Mouse (Mus musculus) testis, postnatal 14 days (tissue): ENCODE measurements at regions not wholly inside any gene's neighbourhood (a gene's known extent, or its start where the extent isn't known, plus 50 kb on each side); places are given as distances from the start of the nearest gene placed in this dataset.

ENCODE experiments used
- DNase-seq: peaks from one replicate; pipeline ENCODE4 v3.0.0; 2021; ENCODE audit warnings: low spot score

- no peak for DNase-seq
These were observed 63.6 kb downstream of the 4930564D02Rik start for GRCm38 (mm10) chr3:105130228-105130627.

- no peak for DNase-seq
These were observed 64.4 kb downstream of the 4930564D02Rik start for GRCm38 (mm10) chr3:105131053-105131452.

- no peak for DNase-seq
These were observed 66.4 kb downstream of the 4930564D02Rik start for GRCm38 (mm10) chr3:105133011-105133410.

GRCm38 (mm10) chr3:105141170-105141971, 74.7 kb downstream of the 4930564D02Rik start:
- DNase-seq, result no peak

- no peak for DNase-seq
These were observed 76.0 kb downstream of the 4930564D02Rik start for GRCm38 (mm10) chr3:105142631-105143030.

- peak; percentile 51 for DNase-seq
These were observed 85.0 kb downstream of the 4930564D02Rik start for GRCm38 (mm10) chr3:105151475-105152157.

- DNase-seq, result no peak
These were observed 85.5 kb downstream of the 4930564D02Rik start for GRCm38 (mm10) chr3:105152158-105152541.

- no peak for DNase-seq
These were observed 91.7 kb downstream of the 4930564D02Rik start for GRCm38 (mm10) chr3:105158376-105158775.

- DNase-seq, result peak; percentile 33
These were observed 98.7 kb downstream of the 4930564D02Rik start for GRCm38 (mm10) chr3:105165355-105165754.

GRCm38 (mm10) chr3:105169117-105169516, 102.5 kb downstream of the 4930564D02Rik start:
- DNase-seq, result no peak

- DNase-seq, result no peak
These were observed 104.9 kb downstream of the 4930564D02Rik start for GRCm38 (mm10) chr3:105171527-105171926.

- no peak for DNase-seq
These were observed 105.4 kb downstream of the 4930564D02Rik start for GRCm38 (mm10) chr3:105172054-105172453.

- DNase-seq, result no peak
These were observed 124.7 kb downstream of the 4930564D02Rik start for GRCm38 (mm10) chr3:105191303-105191702.

- DNase-seq, result no peak
These were observed 125.2 kb downstream of the 4930564D02Rik start for GRCm38 (mm10) chr3:105191830-105192229.

GRCm38 (mm10) chr3:105200735-105201134, 134.1 kb downstream of the 4930564D02Rik start:
- no peak for DNase-seq

GRCm38 (mm10) chr3:105209164-105209563, 142.5 kb downstream of the 4930564D02Rik start:
- DNase-seq, result no peak

GRCm38 (mm10) chr3:105211023-105211422, 144.4 kb downstream of the 4930564D02Rik start:
- DNase-seq, result no peak

- DNase-seq, result no peak
These were observed 145.1 kb downstream of the 4930564D02Rik start for GRCm38 (mm10) chr3:105211726-105212125.

- no peak for DNase-seq
These were observed 148.2 kb downstream of the 4930564D02Rik start for GRCm38 (mm10) chr3:105214867-105215266.

- no peak for DNase-seq
These were observed 149.1 kb downstream of the 4930564D02Rik start for GRCm38 (mm10) chr3:105215729-105216128.

- DNase-seq, result no peak
These were observed 153.0 kb downstream of the 4930564D02Rik start for GRCm38 (mm10) chr3:105219630-105220029.

GRCm38 (mm10) chr3:105220641-105221040, 154.0 kb downstream of the 4930564D02Rik start:
- DNase-seq, result no peak

- DNase-seq, result no peak
These were observed 156.3 kb downstream of the 4930564D02Rik start for GRCm38 (mm10) chr3:105222925-105223324.
